Mouse (Mus musculus) small intestine, adult 10 weeks (tissue): ENCODE results near the gene Pi4k2b. TPM values are rescaled to one million over a fixed set of nuclear protein-coding genes. Genes with fewer than 3 reads are reported as not detected.

Experiments
- polyA plus RNA-seq: library from polyadenylated mRNA; stranded (reverse); fragments of 350-450 nt; fragmentation: Illumina TruSeq; extraction: RNeasy Lipid Tissue Mini Kit (QIAGEN cat#74804); gene quantifications from one replicate; pipeline ENCODE4 v1.2.3, GENCODE M21; 2014; ENCODE audit warnings: low replicate concordance

Gene Pi4k2b
- polyA plus RNA-seq: 378 TPM

GRCm38 (mm10) chr5:52741391-52742111 lies at the start of gene Pi4k2b:
Gene Pi4k2b (plus strand): TSS chr5:52741574.

GRCm38 (mm10) chr5:52775237-52775636 lies 33.9 kb downstream of the Pi4k2b start, which contains the start of gene Zcchc4:
Gene Zcchc4 (plus strand): TSS chr5:52775409.

Other genes starting within 250 kb of the Pi4k2b start
- 1.6 TPM for gene Lgi2, start 175.1 kb upstream of the Pi4k2b start, polyA plus RNA-seq
- gene Sepsecs, start 71.9 kb upstream of the Pi4k2b start, polyA plus RNA-seq: 71.0 TPM
- 25.5 TPM for gene Zcchc4, start 33.8 kb downstream of the Pi4k2b start, polyA plus RNA-seq
- gene Anapc4, start 92.4 kb downstream of the Pi4k2b start, polyA plus RNA-seq: 70.1 TPM